Mouse (Mus musculus): ENCODE results near the gene Lrp3.
"Not testable (repeated sequence)": the region's sequence is repeated elsewhere in the genome, so short reads cannot be mapped to it uniquely, and the experiment has no call there.

The Lrp3 gene

DNA sequence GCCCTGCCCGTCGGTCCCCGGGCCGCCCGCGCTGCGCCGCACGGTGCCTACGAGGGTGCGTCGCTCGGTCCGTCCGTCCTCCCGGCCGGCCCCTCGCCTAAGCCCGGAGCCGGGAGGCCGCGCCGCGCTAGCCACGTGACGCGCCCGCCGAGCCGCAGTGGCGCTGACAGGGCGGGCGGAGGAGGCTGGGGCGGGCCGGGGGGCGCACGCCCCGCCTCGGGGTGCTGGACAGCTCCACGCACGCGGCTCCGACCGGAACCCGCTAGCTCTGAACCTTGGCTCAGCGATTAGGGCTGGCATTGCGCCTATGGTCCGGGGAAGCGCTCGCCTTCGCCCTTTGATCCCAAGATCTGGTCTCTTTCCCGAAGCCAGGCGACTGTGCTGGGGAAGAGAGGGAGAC is at the start of gene Lrp3:
TSS of gene Lrp3 (minus strand) at position 274 of the 400 bp plus-strand sequence.
- no peak for DNase-seq

DNA sequence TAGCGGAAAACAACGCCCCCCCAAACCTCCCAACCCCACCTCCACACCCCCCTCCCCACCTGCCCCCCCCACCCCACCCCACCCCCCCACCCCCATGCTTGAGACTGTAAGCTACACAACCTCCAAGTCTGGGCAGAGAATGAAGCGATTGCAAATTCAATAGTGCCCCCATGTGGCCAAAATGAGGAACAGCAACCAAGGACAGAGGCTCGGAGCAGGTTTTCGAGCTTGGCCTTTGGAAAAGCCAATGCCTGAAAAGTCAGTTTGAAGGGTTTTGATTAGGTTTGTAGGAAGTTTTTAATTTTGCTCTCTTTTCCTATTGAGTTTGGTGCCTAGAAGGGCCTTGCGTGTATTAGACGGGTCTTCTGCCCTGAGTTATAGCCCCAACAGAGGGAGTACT is 49.4 kb upstream of the Lrp3 start:
- DNase-seq, result peak in 1 of 2 experiments; percentile 12

DNA sequence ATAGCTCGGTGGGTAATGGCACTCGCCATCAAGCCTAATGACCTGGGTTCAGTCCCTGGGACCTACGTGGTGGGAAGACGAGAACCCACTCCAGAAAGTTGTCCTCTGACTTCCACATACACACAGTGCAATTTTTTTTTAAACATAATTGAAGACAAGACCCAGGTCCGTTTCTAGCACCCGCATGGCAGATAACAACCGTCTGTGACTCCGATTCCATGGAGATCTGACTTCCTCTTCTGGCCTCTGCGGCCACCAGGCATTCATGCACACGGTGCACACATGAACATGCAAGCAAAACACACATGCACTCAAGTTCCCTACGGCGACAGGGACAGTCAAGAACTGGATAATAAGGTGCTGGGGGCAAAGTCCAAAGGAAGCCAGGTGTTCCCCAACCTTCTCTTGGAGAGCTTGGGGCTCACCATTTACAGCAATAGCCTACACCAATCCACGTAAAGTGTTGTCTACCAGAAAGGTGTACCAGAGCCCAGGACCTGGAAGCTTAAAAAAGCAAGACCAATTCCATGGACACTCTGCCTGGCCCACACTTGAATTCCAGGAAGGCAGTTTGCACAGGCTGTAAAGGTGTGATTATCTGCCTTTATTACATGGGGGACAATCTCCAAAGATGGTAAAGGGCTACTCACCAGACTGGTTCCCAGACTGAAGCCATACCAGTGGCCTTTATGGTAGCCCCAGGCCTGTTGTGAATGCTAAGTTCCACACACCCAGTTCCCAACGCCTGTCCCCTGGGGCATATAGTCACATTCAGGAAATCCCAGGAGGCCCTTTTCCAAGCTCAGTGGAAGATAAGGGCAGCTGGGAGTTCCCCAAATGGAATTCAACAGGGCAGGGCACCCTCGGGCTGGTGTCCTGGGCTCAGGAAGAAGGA is 48.5 kb upstream of the Lrp3 start:
- DNase-seq, result no peak

DNA sequence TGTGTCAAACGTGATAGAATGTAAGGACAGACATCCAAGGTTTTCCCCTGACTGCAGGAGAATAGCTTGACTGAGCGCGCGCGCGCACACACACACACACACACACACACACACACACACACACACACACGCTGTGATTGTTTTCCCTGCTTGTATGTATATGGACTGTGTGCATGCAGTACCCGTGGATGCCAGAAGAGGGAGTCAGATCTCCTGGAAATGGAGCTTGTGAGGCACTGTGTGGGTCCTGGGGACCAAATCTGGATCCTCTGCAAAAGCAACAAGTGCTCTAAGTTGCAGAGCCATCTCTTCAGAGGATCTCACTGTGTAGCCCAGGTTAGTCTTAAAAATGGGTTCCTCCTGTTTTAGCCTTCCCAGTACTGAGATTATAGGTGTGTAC is 44.1 kb upstream of the Lrp3 start:
- DNase-seq, result no peak

DNA sequence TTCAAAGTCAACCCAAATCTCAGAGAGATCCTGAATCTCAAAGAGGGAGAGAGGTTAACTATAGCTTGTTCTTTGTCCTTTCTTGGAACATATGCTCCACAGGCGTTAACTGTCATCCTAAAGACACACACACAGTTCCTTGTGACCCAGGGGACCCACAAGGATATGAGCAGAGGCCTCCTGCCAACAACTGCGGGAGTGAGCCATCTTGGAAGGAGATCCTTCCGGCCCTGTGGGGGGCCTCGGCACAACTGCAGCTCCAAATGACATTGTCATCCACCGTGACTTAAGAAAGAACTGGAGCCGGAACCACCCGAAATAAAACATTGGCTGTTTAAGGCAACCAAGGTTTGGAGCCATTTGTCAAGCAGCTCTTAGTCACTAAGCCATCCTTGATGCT is 43.0 kb upstream of the Lrp3 start:
- DNase-seq, result no peak

DNA sequence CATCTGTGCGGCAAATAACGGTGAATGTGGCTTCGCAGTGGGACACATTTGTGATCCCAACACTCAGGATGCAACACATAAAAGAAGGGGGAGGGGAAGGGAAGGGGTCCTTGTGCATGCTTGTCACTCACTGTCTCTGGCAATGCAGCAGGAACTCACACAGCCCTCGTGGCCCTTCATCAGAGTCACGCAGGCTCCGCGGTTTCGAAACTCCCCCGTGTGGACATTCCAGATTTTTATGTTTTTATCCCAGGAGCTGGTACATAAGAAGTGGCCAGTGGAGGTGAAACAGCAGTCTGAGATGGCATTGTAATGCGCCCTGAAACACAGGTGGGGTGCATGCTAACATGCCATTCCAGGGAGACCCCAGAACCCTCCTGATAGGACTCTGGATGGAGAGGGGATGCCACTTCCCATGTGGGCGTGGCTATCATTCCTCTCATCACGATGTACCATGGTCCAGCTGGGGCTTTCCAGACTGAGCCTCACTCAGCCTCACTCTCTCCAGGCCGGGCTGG is 36.8 kb upstream of the Lrp3 start:
- DNase-seq, result no peak

DNA sequence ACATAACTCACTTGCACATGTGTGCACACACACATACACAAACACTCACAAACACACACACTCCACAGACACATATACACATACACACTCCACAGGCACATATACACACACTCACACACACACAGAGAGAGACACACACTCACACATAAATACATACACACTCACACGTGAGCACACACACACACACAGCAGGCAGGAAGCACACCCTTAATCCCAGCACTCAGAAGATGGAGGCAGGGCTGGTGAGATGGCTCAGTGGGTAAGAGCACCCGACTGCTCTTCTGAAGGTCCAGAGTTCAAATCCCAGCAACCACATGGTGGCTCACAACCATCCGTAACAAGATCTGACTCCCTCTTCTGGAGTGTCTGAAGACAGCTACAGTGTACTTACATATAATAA is 22.6 kb upstream of the Lrp3 start:
- not testable (repeated sequence) for DNase-seq

DNA sequence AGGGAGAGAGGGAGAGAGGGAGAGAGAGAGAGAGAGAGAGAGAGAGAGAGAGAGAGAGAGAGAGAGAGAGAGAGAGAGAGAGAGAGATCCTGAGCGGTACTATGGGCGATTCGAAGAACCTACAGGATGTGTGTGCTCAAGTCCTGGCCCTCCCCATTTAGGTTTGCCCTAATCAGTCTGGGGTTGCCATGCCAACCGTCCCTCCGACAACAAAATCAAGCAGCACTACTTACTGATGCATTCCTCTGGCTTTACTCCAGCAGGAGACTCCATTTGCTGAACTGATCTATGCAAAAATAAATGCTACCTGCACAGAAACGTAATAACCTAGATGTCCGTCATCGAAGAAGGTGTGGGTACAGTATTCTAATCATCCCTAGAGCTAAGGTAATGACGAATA is 20.0 kb upstream of the Lrp3 start:
- peak in 1 of 2 experiments; percentile 29 for DNase-seq

DNA sequence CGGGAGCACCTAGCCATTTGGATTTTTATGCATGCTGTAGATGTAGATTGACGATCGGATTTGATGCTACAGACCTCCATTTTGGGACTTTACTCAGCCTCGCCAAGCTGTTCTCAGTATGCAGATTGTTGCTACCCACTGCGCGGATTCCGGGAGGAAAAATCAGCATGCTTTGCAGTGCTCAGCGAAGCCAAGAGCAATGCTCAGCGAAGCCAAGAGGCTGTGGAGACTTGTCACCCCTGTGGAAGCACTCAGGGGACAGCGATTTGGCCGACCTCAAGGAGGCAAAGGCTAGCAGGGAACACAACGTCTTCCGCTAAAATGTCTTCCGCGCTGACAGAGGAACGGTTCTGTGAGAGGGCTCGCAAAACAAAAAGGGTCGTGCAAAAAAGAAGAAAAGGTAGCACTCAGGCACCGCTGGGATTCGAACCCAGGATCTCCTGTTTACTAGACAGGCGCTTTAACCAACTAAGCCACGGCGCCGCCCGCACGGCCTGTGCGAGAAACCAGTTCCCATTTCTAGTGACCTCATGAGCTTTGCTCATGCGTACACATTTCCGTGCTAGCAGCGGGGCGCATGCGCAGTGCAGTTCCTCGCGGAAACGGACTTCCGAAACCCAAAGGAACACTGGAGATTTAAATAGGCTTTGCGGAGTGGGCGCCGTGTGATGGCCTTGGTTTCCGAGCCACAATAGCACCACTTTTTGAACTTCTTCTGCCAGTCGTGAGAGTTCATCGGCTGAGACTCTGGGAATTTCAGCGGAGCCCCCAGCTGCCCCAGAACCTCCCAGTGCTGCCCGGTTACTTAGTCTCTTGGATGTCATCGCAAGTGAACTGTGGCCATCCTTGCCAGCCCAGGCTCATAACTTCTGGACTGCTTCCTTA is 19.3 kb upstream of the Lrp3 start:
- DNase-seq, result peak; percentile 87 to 92

DNA sequence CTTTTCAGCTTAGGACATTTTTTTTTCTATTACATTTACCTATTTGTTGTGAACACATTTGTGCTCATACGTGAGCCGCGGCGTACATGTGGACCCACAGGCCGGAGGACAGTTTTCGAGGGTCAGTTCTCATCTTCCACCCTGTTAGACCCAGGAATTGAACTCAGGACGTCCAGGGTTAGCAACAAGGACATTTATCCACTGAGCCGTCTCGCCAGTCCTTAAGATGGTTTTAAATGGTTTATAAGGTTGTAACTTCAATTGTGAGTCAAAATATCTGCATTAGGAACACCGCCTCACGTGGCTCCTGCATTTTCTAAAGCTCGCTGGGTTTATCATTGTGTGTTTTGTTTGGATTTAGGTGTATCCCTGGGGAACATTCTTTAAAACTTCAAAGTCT is 18.6 kb upstream of the Lrp3 start:
- no peak for DNase-seq

DNA sequence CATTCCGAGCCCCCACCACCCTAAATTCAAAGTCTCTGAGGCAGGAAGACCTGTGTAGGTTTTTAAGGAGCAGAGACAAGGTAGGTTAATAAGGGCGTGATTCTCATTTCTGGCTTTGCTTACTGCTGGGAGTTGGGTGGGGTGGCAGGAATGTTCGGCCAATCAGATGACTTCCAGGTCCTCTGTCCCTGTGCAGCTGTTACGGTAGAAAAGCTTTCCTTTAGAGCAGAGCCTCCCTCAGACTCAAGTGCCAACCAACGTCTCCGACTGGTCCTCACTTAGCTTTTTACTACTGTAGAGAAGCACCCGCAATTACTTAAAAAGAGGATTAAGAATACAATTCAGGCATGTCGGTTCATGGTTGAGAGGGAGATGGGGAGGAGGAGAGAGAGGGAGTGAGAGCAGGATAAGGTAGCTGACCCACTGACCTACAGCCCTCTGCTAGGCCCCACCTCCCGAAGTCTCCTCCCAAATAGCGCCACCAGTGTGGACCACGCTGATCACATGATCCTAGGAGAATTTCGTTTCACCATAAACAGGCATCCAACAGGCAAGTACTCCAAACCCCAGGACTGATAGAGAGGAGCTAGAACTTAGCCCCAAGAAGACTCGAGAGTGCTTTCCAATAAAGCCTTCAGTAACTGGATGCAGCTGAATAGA is 17.6 kb upstream of the Lrp3 start:
- DNase-seq, result no peak

DNA sequence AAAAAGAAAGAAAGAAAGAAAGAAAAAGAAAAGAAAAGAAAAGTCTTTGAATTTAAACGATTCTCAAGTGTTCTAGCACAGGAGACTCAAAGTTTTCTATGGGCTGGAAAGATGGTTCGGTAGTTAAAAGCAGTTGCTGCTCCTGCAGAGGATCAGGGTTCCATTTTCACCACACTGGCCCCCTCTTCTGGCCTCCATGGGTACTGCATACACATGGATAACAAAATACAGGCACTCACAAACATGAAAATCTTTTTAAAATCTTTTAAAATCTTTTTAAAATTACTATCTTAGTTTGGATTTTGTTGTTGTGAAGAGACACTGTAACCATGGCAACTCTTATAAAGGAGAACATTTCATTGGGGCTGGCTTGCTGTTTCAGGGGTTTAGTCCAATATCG is 15.0 kb upstream of the Lrp3 start:
- no peak for DNase-seq

DNA sequence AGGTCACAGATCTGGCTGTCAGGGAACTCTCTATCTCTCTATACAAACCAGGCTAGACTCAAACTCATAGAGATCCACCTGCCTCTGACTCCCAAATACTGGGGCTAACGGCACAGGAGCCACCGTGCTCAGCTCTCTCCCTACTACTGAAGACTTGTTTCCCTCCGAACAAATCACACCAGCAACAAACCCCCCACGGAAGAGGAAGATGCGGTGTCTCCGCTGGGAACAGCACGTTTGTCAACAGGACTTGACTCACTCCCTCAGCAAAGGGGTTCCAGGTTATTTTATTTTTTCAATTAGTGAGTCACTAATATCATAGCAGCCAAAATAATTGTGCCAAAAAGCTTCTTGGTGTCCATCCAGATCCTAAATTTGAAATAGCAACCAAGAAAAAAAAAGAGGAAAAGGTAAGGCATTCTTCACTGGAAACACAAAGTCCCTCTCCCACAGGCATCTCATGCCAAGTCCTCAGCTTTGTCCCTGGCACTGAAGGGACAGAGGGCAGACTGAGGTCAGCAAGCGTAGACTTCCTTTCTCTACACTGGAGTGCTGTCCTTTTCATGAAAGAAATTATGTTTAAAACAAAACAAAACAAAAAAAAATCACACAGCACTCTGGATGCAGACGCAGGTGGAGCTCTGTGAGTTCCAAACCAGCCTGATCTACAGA is 5.5 kb upstream of the Lrp3 start:
- DNase-seq, result no peak

DNA sequence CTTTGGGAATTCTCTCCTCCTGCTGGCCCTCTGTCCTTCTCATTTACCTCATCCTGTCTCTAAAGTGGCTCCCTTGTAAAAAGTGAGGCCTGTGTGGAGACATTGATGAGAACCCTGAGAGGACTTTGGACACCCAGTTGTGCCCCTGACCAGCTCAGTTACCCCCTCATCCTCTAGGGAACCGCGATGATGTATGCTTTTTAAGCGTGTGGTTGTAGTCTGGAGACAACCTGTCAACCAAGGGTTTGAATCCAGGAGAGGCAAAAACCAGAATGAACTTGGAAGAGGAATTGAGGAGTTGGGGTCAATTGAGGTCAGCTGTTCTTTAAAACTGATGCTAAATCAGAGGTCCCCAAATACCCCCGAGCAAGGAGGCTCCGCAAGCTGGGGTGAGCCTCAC is 433 bp upstream of the Lrp3 start:
- DNase-seq, result no peak

DNA sequence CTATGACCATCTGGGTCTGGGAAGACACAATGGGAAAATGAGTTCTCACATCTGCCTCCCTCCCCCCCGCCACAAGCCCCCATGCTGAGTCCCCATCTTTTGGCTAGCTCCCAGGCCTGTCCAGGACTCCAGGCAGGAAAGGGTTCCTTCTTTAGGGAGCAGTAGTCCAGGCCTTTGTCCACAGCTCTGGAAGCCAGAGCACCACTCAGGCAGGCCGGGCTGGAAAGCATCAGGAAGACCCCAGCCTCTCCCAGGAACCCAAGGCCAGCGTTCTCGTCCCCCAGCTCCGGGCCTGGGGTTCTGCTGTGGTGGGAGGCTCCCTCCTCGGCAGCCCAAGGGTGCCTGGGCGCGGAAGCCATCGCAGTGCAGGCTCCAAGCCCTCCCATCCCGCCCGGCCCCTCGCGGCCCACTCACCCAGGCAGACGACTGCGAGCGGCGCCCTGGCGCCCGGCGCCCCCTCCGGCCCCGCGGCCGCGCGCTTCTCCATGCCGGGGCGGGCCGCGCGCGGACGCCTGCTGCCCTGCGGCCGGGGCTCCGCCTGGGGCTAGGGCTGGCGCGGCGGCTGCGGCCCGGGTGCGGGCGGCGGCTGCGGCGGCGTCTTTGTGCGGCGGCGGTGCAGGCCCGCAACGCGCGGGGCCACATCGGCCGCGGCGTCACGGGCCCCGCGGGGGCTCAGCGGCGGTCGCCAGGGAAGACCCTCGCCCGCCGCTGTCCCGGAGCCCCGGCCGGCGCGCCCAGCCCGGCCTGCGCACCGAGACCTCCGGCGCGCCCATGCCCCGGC is 666 bp downstream of the Lrp3 start:
- no peak for DNase-seq

DNA sequence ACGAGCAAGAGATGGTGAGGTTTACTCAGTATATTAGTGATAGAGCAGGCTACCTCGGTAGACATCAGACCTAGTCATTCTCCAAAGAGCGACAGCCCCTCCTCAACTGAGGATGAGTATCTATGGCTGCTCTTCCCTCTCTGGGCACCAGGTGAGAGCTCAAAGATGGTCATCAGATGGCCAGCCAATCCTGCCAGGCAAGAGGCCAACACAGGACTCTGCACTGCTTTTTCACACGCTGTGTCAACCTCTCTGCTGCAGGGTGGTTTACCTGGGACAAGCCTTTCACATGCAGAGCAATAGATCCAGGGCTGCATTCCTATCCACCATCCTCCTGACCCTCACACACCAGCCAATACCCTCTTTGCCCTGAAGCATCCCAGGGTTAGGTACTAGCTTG is 3.5 kb downstream of the Lrp3 start:
- DNase-seq, result no peak

DNA sequence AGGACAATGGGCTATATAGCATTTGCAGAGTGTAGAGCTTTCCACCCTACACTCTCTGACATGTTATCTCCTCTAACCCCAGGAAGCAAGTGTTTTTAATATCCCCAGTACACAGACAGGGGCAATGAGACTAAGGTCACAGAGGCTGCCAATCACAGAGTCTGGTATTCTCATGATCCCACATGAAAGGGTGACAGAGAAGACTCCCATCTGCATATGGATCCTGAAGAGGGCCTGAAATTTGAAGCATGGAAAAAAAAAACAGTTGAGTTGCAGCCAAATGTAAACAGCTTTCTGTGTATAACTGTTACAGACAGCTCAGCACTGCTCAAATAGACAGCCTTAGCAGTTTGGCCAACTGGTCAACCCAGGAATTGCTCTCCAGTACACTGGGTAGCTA is 15.5 kb downstream of the Lrp3 start:
- no peak for DNase-seq

DNA sequence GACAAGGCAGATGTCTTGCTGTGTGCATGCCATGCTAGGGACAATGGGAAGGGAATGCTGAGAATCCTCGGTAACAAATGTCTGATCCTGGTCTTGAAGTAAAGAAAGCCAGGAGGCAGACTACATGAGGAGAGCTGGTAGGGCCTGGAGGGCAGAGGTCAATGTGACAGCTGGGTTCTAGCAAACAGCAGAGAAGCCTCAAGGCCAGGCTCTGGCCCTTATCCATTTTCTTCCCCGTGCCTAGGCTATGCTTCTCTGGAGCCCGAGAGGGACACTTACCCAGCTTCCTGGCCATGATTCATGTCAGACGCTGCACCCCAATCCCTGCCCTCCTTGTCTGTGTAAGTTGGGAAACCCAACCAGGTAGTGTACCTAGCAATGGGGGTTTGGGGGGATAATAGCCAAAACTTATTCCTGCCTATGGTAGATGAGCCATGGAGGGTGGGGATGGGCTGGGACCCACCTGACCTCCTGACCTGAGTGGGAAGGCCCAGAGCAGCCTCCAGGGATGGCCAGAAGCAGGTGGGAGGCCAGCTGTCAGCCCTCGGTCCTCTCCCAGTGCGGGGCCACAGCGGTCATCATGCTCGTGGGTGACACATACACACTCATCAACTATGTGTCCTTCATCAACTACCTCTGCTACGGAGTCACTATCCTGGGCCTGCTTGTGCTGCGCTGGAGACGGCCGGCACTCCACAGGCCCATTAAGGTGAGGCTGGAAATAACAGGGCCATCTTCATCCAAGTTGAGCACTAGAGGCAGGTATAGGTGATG is 16.1 kb downstream of the Lrp3 start:
- DNase-seq, result no peak

DNA sequence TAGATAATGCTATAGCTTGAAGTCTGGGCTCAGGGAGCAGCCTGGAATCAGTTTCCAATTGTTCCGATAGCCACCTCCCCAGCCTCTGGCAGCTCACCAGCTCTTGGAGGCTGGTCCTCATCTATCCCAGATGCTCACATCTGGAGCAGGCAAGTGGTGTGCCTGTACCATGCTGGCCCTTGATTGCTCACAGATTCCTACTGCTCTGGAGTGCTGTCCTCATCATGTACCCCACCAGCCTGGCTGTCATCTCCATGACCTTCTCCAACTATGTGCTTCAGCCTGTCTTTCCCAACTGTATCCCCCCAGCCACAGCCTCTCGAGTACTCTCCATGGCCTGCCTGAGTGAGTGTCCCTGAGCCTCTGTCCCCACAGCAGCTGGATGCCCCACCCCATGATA is 18.3 kb downstream of the Lrp3 start:
- no peak for DNase-seq

DNA sequence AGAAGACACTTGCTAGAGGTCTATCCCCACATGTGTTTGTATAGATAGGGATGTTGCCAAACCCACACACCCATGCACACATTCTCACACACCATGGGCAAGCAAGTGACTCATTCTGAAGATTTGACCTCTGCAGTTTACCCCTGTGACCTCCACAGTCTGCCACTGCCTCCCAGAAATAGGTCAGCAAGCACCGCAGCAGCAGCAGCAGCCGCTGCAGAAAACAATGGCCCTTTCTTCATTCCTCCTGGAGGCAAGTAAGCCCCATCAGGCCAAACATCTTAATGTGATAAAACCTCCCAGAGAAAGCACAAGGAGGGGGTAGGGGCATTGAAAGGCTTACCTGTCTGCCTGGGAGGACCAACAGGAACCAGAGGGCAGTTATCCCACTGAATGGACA is 24.0 kb downstream of the Lrp3 start:
- no peak for DNase-seq

DNA sequence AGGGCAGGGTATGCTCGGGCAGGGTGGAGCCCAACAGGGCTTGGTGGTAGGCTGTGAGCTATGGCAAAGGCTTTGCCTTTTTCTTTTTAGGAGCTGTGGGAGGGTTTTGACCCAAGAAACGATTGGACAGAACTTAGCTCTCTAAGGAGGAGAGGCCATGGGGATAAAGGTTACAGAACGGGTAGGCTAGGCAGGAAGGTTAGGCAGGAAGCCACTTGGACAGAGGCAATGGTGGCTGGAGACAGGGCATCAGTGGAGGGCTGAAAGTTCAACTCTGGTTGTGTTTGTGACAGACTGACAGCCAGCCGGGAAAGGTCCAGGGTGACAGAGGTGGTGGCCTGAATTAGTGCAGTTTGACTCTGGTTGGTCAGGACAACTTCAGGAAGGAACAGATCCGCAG is 25.6 kb downstream of the Lrp3 start:
- DNase-seq, result no peak
